Mouse (Mus musculus) thymus, postnatal 14 days (tissue): ENCODE data around the gene Gm28635.

Experiments
- DNase-seq: peaks from one replicate; pipeline ENCODE4 v3.0.0; 2021

Gene Gm28635

DNA sequence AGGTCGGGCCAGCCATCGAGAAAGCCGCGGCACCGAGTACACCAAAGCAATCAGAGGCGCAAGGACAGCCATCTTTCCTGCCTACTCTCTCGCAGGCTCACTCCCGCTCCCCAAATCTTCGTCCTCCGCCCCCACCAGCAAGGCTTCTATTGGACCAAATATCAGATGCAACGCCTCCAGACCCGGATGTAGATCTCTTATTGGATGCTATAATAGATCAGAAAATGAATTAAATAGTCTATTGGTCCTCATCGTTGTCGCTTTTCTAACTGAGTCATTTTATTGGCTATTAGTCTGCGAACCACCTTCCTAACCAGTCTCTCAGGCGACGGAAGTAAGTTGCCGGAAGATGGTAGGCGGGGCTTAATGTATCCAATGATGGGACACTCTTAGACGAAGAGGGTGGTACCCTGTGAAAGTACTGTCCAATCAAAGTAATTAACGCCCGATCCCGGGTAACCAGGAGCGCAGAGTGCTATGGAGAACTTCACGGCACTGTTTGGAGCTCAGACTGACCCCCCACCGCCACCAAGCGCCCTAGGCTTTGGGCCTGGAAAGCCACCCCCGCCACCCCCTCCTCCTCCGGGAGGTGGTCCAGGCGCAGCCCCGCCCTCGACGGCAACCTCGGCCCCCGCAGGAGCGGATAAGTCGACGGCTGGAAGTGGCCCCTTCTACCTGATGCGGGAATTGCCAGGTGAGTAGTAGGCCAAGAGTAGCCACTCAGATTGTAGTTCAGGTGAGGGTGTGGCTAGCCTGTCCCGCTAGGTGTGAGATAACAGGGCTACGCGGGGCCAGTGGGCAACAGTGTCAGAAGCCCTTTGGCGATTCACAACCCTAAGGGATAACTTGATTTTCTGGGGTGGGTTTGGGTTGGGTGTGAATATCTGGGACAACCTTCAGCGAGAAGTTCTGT, at the start of gene Gm28635, which contains the start of gene Med19:
TSS of gene Gm28635 (minus strand) at position 74 of the 913 bp plus-strand sequence.
TSS of gene Med19 (plus strand) at position 435 of the 913 bp plus-strand sequence.
- peak; percentile 94 for DNase-seq

GRCm38 (mm10) chr2:84727172-84727858, 49.5 kb upstream of the Gm28635 start, which contains the start of gene Clp1:
Gene Clp1, minus strand, starts transcription at chr2:84727350.
- peak; percentile 96 for DNase-seq

DNA sequence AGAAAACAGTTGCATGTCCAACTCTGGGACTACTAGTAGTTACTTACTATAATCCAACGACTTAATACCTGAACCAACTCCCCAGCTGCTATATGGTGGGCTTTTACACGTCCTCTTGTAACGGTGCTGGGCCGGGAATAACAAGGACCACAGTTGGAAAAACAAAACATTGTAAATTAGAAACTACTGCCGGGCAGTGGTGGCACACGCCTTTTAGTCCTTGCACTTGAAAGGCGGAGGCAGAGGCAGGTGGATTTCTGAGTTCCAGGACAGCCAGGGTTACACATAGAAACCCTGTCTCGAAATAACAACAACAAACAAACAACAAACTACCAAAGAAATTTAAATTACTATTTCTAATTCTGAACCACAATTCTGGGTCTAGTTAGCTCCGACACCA, 48.9 kb upstream of the Gm28635 start:
- DNase-seq: no peak

DNA sequence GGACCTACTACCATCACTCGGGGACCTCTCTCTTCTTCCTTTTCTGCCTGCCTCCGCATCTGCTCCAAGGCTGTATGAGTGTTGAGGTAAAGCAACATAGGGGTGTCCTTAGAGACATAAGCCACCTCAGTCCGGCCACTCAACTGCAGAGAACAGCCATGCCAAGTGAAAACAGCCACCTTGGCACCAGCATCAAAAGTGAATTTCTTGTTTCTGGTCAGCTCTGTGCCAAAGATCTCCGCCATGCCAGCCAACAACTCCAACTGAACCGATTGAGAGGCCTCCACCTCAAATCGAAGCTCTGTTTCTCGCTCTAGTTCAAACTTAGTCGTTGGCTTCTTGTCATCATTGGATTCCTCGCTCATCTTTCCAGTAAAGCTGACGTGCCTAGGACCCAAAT, 47.9 kb upstream of the Gm28635 start:
- DNase-seq: no peak

GRCm38 (mm10) chr2:84723856-84724255, 46.0 kb upstream of the Gm28635 start:
- no peak for DNase-seq

DNA sequence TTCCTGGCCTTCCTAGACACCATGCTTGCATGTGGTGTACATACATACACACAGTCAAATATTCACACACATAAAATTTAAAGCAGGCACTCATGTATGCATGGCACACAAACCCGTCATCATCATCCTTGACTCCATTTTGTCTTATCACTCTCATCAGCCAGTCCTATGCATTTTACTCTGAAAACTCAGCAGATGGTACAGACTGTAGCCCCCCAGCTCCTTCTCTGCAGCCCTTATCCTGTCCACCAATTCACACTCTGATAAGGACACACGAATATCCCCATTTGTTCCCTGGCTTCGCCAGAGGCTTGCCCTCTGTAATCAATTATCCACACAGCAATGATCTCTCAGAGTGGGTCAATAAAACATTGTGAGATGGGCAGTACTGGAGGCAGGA, 43.3 kb upstream of the Gm28635 start:
- no peak for DNase-seq

DNA sequence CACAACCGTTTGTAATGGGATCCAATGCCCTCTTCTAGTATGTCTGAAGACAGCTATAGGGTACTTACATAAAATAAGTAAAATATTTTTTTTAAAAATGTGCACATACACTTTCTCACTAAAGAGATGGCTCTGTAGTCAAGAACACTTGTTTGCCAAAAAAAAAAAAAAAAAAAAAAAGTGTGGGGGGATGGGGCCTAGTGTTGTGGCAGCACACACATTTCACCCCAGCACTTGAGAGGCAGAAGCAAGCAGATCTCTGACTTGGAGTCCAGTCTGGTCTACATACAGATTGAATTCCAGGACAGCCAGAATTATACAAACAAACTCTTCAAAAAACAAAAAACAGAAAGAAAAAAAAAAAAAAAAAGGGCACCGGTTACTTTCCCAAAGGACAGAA, 42.9 kb upstream of the Gm28635 start:
- DNase-seq: no peak

GRCm38 (mm10) chr2:84717357-84717756, 39.5 kb upstream of the Gm28635 start:
- DNase-seq: no peak

DNA sequence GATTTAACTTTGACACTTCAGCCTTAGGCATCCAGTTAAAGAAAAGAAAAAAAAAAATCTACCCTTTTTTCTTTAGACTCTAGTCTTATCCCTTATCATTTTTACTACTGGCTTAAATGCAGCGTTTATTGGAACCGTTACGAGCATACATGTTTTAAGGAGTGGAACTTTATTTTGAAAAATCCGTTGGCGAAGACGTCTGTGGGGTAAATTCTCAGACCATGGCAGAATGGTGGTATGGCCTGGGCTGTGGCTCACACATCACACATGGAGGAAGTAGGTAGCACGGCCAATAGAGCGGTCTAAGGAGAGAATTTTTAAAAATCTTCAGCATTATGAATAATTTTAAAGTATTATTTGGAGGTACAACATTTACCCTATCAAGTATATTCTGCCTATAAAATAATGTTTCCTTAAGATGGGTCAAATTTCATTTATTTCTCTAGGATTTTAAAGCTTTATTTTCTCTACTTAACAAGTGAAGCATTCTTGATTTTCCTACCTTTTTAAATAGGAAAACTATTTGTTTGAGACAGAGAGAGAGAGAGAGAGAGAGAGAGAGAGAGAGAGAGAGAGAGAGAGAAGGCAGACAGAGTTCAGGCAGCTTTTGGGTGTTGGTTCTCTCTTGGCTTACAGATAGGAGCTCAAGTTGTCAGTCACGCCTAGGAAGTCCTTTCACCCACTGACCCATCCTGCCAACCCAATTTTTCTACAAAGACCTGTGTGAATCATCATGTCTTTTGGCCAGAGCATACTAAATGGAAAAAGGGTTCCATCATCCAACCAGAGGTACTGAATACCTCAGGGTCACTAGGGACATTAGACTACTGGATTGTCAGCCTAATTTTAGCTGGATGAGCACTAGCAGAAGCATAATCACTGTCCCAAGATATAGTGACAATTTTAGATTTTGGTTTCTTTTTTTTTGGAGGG, 38.8 kb upstream of the Gm28635 start:
- no peak for DNase-seq

DNA sequence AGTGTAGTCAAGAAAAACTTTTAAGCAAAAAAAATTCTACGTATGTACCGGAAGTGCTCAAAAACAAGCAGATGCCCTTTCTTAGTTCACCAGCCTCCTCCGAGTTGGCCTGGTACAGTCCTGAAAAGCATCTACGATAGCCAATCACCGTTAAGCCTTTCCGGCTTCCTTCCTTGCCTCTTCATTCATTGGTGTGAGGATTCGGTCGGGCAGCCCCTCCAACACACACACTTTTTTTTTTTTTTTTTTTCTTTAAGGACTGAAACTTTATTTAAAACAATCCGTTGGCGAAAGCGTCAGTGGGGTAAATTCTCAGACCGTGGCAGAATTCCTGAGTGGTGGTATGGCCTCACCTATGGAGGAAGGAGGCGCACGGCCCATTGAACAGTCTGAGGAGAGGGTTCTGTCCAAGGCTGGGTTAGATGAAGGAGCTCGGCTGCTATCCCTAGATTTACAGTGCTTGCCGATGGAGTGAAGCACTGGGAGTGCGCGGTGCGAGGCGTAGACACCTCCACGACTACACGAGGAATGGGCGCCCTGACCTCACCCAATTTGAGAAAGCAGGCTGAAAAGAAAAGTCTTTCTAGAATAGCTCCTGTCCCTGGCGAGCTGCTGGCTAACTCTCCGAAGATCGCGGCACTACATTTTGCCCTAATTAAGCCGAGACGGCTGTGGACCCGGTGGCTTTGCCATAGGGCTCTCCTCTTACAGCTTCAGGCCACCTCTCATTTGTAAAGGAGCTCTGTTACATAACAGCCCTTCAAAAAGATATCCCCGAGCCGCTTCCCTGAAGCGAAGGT, 37.9 kb upstream of the Gm28635 start:
- DNase-seq: peak; percentile 82

- peak; percentile 99 for DNase-seq
Observed at GRCm38 (mm10) chr2:84714811-84715561, 37.1 kb upstream of the Gm28635 start, which contains the start of gene Zdhhc5. Gene Zdhhc5, minus strand, starts transcription at chr2:84715180.

- no peak for DNase-seq
Observed at GRCm38 (mm10) chr2:84714422-84714810, 36.6 kb upstream of the Gm28635 start.

GRCm38 (mm10) chr2:84711898-84712297, 34.1 kb upstream of the Gm28635 start:
- DNase-seq: no peak

DNA sequence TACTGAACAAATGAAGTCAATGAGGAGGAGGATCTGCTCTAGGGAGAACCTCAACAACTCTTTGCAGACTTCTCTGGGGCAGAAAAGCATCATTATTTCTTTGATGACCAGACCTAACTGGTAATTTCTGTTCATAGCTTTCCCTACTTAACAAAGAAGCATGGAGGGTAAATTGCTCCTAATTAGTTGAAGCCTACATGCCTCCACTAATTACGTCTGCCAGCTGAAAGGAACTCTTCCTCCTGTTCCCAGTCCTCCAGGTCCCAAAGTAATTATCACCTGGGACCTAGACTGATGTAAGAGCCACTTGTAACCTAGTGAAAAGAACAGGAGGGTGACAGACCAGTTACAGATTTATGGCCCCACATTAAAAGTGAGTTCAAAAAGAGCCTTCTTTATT, 29.7 kb upstream of the Gm28635 start:
- DNase-seq: no peak

- no peak for DNase-seq
Observed at GRCm38 (mm10) chr2:84705295-84705694, 27.5 kb upstream of the Gm28635 start.

- no peak for DNase-seq
Observed at GRCm38 (mm10) chr2:84704329-84704728, 26.5 kb upstream of the Gm28635 start.

DNA sequence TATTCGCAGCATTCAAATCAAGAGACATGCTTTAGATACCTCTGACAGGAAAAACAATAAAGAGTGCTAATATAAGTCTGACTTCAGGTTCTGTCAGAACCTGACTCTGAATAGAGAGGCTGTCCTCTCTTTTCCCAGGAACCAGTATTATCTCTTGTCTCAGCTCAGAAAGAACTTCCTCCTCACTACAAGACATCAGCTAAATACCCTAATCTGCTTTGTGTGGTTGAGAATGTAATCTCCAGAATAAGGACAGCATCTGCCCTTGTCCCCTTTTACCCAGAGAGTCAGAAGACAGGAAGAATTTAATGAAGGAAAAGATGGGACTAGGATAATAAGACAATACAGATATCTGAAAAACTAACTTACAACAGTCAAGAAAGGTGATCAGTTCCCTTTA, 25.7 kb upstream of the Gm28635 start:
- DNase-seq: no peak

DNA sequence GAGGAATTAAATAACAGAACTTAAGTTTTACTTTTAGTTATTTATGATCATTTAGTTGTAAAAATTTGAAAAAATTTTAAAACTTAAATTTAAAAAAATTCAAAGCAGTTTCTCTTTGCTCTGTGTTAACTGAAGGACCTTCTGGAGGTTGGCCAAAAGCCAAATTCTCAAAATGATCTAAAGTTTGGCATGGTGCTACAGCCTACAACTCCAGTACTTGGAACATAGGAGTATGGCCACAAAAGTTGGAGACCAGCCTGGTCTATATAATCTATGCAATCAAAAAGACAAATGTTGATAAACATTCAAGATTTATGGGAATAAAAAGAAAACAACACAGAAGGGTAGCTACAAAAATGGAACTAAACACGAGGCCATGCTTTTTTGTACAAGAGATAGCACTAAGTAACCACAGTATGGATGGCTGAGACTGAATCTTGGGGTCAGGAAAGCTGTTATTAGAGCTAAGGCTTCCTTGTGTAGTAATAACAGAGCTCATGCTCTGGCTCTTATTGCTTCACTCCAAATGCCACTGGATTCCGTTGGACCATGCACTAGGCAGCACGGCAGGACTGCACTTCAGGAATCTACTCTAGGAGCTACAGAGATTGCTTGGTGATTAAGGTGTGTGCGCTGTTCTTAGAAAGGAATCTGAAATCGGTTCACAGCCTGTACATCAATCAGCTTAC, 17.3 kb upstream of the Gm28635 start:
- no peak for DNase-seq

GRCm38 (mm10) chr2:84690050-84690449, 12.2 kb upstream of the Gm28635 start:
- DNase-seq: no peak

GRCm38 (mm10) chr2:84688080-84688844, 10.4 kb upstream of the Gm28635 start:
- DNase-seq: no peak
